Mouse (Mus musculus): Measurements from ENCODE around the gene Hcrtr1. TPM values are rescaled to one million over a fixed set of nuclear protein-coding genes. Genes with fewer than 3 reads are reported as not detected.

Gene Hcrtr1
- total RNA-seq, 2 experiments from 2014 or later = not detected

GRCm38 (mm10) chr4:130104584-130104983 lies 34.6 kb downstream of the Hcrtr1 start:
- TF ChIP-seq CTCF (IDR thresholded peaks at IDR 0.05) = no peak
- Histone ChIP-seq H3K27ac (no peak overlapping the region), H3K4me3 (no peak overlapping the region)
- no peak for DNase-seq
- intact Hi-C loops (cut with DNase I) = no loop called here

GRCm38 (mm10) chr4:130103632-130104031 lies 35.5 kb downstream of the Hcrtr1 start:
- TF ChIP-seq CTCF (IDR thresholded peaks at IDR 0.05) = peak; percentile 20; the same call in 1 of the 2 replicates
- no peak for DNase-seq
- H3K27ac ChIP-seq = no peak overlapping the region
- no peak overlapping the region for H3K4me3 ChIP-seq
- intact Hi-C loops (cut with DNase I) = no loop called here

DNA sequence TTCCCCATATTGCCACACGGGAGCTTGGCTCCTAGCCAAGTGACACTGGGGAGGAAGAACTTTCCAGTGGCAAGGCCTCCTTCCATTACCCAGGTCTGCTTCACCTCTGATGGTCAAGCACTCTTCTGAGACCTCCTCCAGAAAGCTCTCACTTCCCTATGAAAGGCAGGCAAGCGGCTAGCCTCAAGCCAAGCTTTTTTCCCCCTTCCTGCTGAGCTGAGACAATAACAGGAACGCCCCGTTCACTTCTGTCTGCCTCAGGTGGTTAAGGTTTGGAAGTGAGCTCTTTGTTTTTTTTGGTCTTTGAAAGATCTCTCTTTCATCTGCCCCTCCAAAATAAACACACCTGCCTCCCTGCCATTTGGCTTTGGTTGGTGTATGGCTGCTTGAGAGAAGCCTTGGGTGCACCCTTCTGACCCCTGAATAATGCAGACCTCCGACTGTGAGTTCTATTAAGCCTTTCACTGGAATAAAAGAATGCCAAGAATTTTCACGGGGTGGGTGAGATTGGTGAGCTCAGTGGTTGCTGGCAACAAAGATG lies 37.0 kb downstream of the Hcrtr1 start, which contains the start of gene Pef1:
Gene Pef1, plus strand, starts transcription at position 448 of the 541 bp plus-strand sequence.
- H3K4me3 ChIP-seq = no peak within 1 kb of the TSS
- intact Hi-C loops (cut with DNase I) = no loop called here
- H3K27ac ChIP-seq = no peak within 1 kb of the TSS
- no peak for TF ChIP-seq CTCF (IDR thresholded peaks at IDR 0.05)
- DNase-seq = no peak

- Histone ChIP-seq H3K27ac (no peak overlapping the region), H3K4me3 (no peak overlapping the region)
- TF ChIP-seq CTCF (IDR thresholded peaks at IDR 0.05) = no peak
- no peak for DNase-seq
- intact Hi-C loops (cut with DNase I) = no loop called here
These were observed 38.0 kb downstream of the Hcrtr1 start for GRCm38 (mm10) chr4:130101183-130101582.

GRCm38 (mm10) chr4:130095137-130095536 lies 44.0 kb downstream of the Hcrtr1 start:
- no peak overlapping the region for H3K4me3 ChIP-seq
- intact Hi-C loops (cut with DNase I) = no loop called here
- H3K27ac ChIP-seq = no peak overlapping the region
- DNase-seq = no peak
- no peak for TF ChIP-seq CTCF (IDR thresholded peaks at IDR 0.05)

DNA sequence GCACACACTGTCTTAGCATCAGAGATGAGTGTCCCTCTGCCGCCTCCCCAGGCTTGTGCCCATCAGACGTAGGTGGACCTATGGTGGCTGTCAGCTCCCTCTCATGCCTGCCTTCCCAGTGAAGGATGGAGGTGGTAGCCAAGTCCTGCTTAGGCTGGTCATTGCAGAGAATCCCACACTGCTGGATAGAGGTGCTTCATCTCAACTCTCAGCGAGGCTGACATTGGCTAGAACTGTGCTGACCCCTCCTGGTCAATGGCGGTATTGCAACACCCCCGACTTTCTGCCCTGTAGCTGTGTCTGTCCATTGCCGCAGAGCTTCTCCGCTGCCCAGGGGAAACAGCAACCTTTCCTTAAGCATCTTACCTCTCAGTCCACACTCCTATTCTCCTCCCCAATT lies 51.9 kb downstream of the Hcrtr1 start:
- TF ChIP-seq CTCF (IDR thresholded peaks at IDR 0.05) = peak; percentile 100
- Histone ChIP-seq H3K4me3 (no peak overlapping the region), H3K27ac (no peak overlapping the region)
- intact Hi-C loops (cut with DNase I) = loop anchor here (1.0 to 5.0 kb wide), 3 partner anchors 51 to 300 kb away; no protein-coding TSS in a partner anchor
- DNase-seq = peak; percentile 91

DNA sequence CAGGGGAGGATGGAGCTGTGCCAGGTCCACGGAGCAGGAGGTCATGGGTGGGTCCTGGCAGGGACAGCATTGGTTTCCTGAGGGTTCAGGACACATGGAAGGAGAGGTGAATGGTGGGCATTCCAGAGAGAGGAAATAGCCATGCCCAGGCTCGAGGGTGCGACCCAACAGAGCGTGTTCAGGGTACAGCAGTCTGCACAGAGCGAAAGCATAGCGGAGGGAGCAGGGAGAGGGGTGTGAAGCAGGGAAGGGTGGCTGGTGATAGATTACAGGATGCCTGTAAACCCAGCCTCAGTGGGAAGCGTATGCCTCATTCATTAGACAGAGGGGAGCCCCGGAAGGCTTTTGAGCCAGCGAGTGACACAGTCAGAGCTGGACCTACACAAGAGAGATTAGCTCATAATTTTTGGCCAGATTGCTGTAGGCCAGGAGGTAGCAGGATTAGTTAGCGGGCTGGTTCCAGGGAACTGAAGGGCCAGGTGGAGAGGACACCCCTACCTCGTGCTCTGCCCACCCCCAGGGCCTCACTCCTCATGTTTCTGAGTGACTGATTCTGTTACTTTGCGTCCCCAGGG lies 53.8 kb downstream of the Hcrtr1 start:
- Histone ChIP-seq H3K4me3 (no peak overlapping the region), H3K27ac (no peak overlapping the region)
- TF ChIP-seq CTCF (IDR thresholded peaks at IDR 0.05) = no peak
- intact Hi-C loops (cut with DNase I) = loop anchor here (5.0 kb wide), 1 partner anchor 298 kb away; no protein-coding TSS in a partner anchor
- DNase-seq = no peak

- intact Hi-C loops (cut with DNase I) = no loop called here
- no peak for TF ChIP-seq CTCF (IDR thresholded peaks at IDR 0.05)
- Histone ChIP-seq H3K4me3 (no peak overlapping the region), H3K27ac (no peak overlapping the region)
- DNase-seq = peak; percentile 66
These were observed 54.7 kb downstream of the Hcrtr1 start for GRCm38 (mm10) chr4:130084331-130084945.

DNA sequence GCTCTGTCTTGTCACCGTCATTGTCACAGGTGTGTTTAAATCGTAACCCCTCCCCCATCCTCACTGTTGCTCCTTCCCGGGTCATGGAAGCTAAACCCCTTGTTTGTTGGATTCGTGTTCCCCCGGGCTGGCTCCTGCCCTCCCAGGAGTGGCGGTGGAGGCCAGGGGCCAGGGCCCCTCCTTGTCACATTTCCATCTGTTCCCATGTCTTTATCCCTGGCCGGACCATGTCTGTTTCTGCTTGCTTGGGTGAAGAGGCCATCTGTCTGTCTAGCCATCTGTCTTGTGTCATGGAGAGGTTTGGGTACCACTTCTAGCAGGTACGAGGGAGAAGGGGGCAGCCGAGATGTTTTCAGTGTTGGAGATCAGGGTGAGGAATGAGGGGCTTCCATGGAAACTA lies 56.9 kb downstream of the Hcrtr1 start:
- no peak overlapping the region for H3K27ac ChIP-seq
- intact Hi-C loops (cut with DNase I) = loop anchor here (1.0 kb wide), 1 partner anchor 46 kb away; no protein-coding TSS in a partner anchor
- no peak overlapping the region for H3K4me3 ChIP-seq
- no peak for DNase-seq
- no peak for TF ChIP-seq CTCF (IDR thresholded peaks at IDR 0.05)

GRCm38 (mm10) chr4:130081345-130082190 lies 57.6 kb downstream of the Hcrtr1 start:
- TF ChIP-seq CTCF (IDR thresholded peaks at IDR 0.05) = no peak
- peak; percentile 78 for DNase-seq
- Histone ChIP-seq H3K27ac (no peak overlapping the region), H3K4me3 (no peak overlapping the region)
- intact Hi-C loops (cut with DNase I) = loop anchor here (1.0 kb wide), 1 partner anchor 45 kb away; no protein-coding TSS in a partner anchor

Other genes with a start within 250 kb of the Hcrtr1 start
- gene Spocd1, start 210.1 kb downstream of the Hcrtr1 start, total RNA-seq (2021) = not detected
- gene Adgrb2, start 154.5 kb downstream of the Hcrtr1 start, total RNA-seq (2021) = under 1 TPM; 0.48 to 0.59 TPM
- 1 to 10 TPM; 3.5 to 7.9 TPM for gene Col16a1, start 91.5 kb downstream of the Hcrtr1 start, total RNA-seq (2021)
- 10 to 100 TPM; 37.3 to 37.5 TPM for gene Pef1, start 36.8 kb downstream of the Hcrtr1 start, total RNA-seq (2021)
- 10 to 100 TPM; 18.7 to 45.2 TPM for gene Tinagl1, start 35.8 kb upstream of the Hcrtr1 start, total RNA-seq (2021)
- not detected for gene Gm853, start 83.0 kb upstream of the Hcrtr1 start, total RNA-seq (2021)
- 10 to 100 TPM; 48.0 to 70.7 TPM for gene Serinc2, start 139.8 kb upstream of the Hcrtr1 start, total RNA-seq (2021)
- 1,000 to 10,000 TPM in 1 of 2 experiments, 100 to 1,000 TPM in 1; 551 to 1,329 TPM for gene Fabp3, start 169.2 kb upstream of the Hcrtr1 start, total RNA-seq (2021)
- gene Gm10570, start 169.3 kb upstream of the Hcrtr1 start, total RNA-seq (2021) = under 1 TPM in 1 of 2 experiments, not detected in 1; 0.54 TPM
- 10 to 100 TPM; 38.4 to 47.3 TPM for gene Zcchc17, start 220.6 kb upstream of the Hcrtr1 start, total RNA-seq (2021)
- 10 to 100 TPM in 1 of 2 experiments, 1 to 10 TPM in 1; 9.5 to 13.0 TPM for gene Snrnp40, start 220.8 kb upstream of the Hcrtr1 start, total RNA-seq (2021)

Measured in gastrocnemius, adult 2 months (tissue).